Mouse (Mus musculus) thymus, adult 2 months (tissue): ENCODE data around the gene Hoxb8. TPM values are rescaled to one million over a fixed set of nuclear protein-coding genes. Genes with fewer than 3 reads are reported as not detected.

Source experiments
- DNase-seq: peaks from one replicate; pipeline ENCODE4 v3.0.0; 2021
- H3K27ac ChIP-seq: fragments of 200-500 bp; 2 replicates; pipeline ENCODE4 v1.5.1; 2012; ENCODE audit warnings: low read length, control low read depth; ENCODE audit not compliant: control insufficient read depth, insufficient read depth
- H3K27me3 ChIP-seq: fragments of 200-500 bp; 2 replicates; pipeline ENCODE4 v1.6.1; 2012; ENCODE audit warnings: mild to moderate bottlenecking, low read length, moderate library complexity, mixed read lengths; ENCODE audit not compliant: control insufficient read depth, insufficient read depth
- H3K36me3 ChIP-seq: fragments of 200-500 bp; 2 replicates; pipeline ENCODE4 v1.6.1; 2012; ENCODE audit warnings: mild to moderate bottlenecking, low read length, moderate library complexity; ENCODE audit not compliant: control insufficient read depth, insufficient read depth
- H3K4me1 ChIP-seq: fragments of 200-500 bp; replicated peaks from 2 replicates; pipeline ENCODE4 v1.6.1; 2012; ENCODE audit warnings: low read length; ENCODE audit not compliant: control insufficient read depth, insufficient read depth
- H3K4me3 ChIP-seq: fragments of 200-500 bp; 2 replicates; pipeline ENCODE4 v1.5.1; 2012; ENCODE audit warnings: mild to moderate bottlenecking, low read length, control low read depth, moderate library complexity; ENCODE audit not compliant: control insufficient read depth, insufficient read depth
- CTCF ChIP-seq: fragments of 200-500 bp; IDR thresholded peaks from 2 replicates; pipeline ENCODE4 v1.5.1; 2012; ENCODE audit warnings: mild to moderate bottlenecking, control low read depth, low read length, moderate library complexity, borderline replicate concordance; ENCODE audit not compliant: control insufficient read depth, poor library complexity, insufficient read depth; ENCODE audit errors: extremely low read depth
- POLR2A ChIP-seq: fragments of 200-500 bp; IDR thresholded peaks from 2 replicates; pipeline ENCODE4 v1.6.1; 2012; ENCODE audit warnings: mild to moderate bottlenecking, low read length, control low read depth, moderate library complexity; ENCODE audit not compliant: control insufficient read depth, poor library complexity, insufficient read depth; ENCODE audit errors: extremely low read depth
- WGBS: fragments of 180-500 bp; shearing (Covaris S2); methylation state at CpG from one replicate; pipeline ENCODE4 v1.1.7; 2018; 5-methylcytosine and 5-hydroxymethylcytosine counted together
- polyA plus RNA-seq: library from polyadenylated mRNA; depleted of rRNA; stranded (reverse); fragments of >200 nt; gene quantifications from 2 replicates; pipeline ENCODE4 v1.2.3, GENCODE M21; 2012

The Hoxb8 gene
- polyA plus RNA-seq, 1 experiment, result 0.20 TPM

- peaks cover 17% of the 10 kb centered on the region for H3K4me1 ChIP-seq
- H3K27me3 ChIP-seq, result peaks cover 36% of the 10 kb centered on the region
- WGBS, result 89% methylated on average over 18 of the region's 18 CpGs
- H3K36me3 ChIP-seq, result no peaks in the 10 kb centered on the region
- no peak overlapping the region for H3K27ac ChIP-seq
- no peak overlapping the region for H3K4me3 ChIP-seq
- TF ChIP-seq CTCF (no peak), POLR2A (no peak)
- DNase-seq, result no peak
Observed at GRCm38 (mm10) chr11:96316696-96317607, 35.2 kb downstream of the Hoxb8 start.

- no peak for DNase-seq
- H3K4me1 ChIP-seq, result peaks cover 15% of the 10 kb centered on the region
- H3K4me3 ChIP-seq, result peak within 1 kb of the TSS; percentile 67
- no peaks in the 10 kb centered on the region for H3K36me3 ChIP-seq
- H3K27ac ChIP-seq, result no peak within 1 kb of the TSS
- 41% methylated on average over 28 of the region's 28 CpGs for WGBS
- TF ChIP-seq POLR2A (no peak), CTCF (no peak)
- peaks cover 36% of the 10 kb centered on the region for H3K27me3 ChIP-seq
Observed at GRCm38 (mm10) chr11:96317608-96318367, 36.1 kb downstream of the Hoxb8 start, which contains the start of gene Hoxb4. TSS of gene Hoxb4 (plus strand) at chr11:96318267.

GRCm38 (mm10) chr11:96318368-96319070, 36.8 kb downstream of the Hoxb8 start:
- H3K4me1 ChIP-seq, result peaks cover 15% of the 10 kb centered on the region
- peak overlapping the region; percentile 67 for H3K4me3 ChIP-seq
- peaks cover 34% of the 10 kb centered on the region for H3K27me3 ChIP-seq
- WGBS, result under 1% methylated on average over 39 of the region's 45 CpGs
- no peak overlapping the region for H3K27ac ChIP-seq
- peak; percentile 60 for DNase-seq
- TF ChIP-seq POLR2A (no peak), CTCF (no peak)
- no peaks in the 10 kb centered on the region for H3K36me3 ChIP-seq

- DNase-seq, result peak; percentile 8
- no peak for TF ChIP-seq CTCF
- no peak for TF ChIP-seq POLR2A
- Histone ChIP-seq H3K36me3 (no peaks in the 10 kb centered on the region), H3K4me1 (peaks cover 15% of the 10 kb centered on the region), H3K27me3 (peaks cover 27% of the 10 kb centered on the region), H3K27ac (no peak overlapping the region), H3K4me3 (peak overlapping the region; percentile 67)
- 2% methylated on average over 33 of the region's 34 CpGs for WGBS
Observed at GRCm38 (mm10) chr11:96319071-96319902, 37.6 kb downstream of the Hoxb8 start.

- WGBS, result 22% methylated on average over 29 of the region's 29 CpGs
- TF ChIP-seq POLR2A (no peak), CTCF (no peak)
- Histone ChIP-seq H3K27me3 (peaks cover 20% of the 10 kb centered on the region), H3K36me3 (no peaks in the 10 kb centered on the region), H3K27ac (no peak overlapping the region), H3K4me1 (peaks cover 15% of the 10 kb centered on the region), H3K4me3 (peak overlapping the region; percentile 22; the same call in 1 of the 2 replicates)
- DNase-seq, result no peak
Observed at GRCm38 (mm10) chr11:96319910-96320309, 38.2 kb downstream of the Hoxb8 start.
